Mouse (Mus musculus) limb, embryonic 11.5 days (tissue): Measurements from ENCODE around the gene Tmeff2. TPM values are rescaled to one million over a fixed set of nuclear protein-coding genes. Genes with fewer than 3 reads are reported as not detected.

Experiments used
- ATAC-seq: fragments of 200-750 bp; cut with Nextera tagmentation; 2 replicates; pipeline ENCODE4 v1.8.0; 2017; ENCODE audit warnings: low read depth; ENCODE audit not compliant: insufficient number of reproducible peaks, low FRiP score, low TSS enrichment
- DNase-seq: peaks from one replicate; pipeline ENCODE4 v3.0.0-alpha.2; 2015; ENCODE audit warnings: low spot score
- H3K27ac ChIP-seq: fragments of 300-500 bp; sonication (generic); replicated peaks from 2 replicates; pipeline ENCODE4 v1.5.1; 2014; ENCODE audit warnings: low read depth, mild to moderate bottlenecking, low read length
- H3K27me3 ChIP-seq: fragments of 300-500 bp; sonication (generic); 2 replicates; pipeline ENCODE4 v1.6.1; 2014; ENCODE audit warnings: mild to moderate bottlenecking, low read length, mixed read lengths; ENCODE audit not compliant: control insufficient read depth, insufficient read depth
- H3K36me3 ChIP-seq: fragments of 300-500 bp; sonication (generic); 2 replicates; pipeline ENCODE4 v1.6.1; 2014; ENCODE audit warnings: mild to moderate bottlenecking, low read length, moderate library complexity, mixed read lengths; ENCODE audit not compliant: control insufficient read depth, insufficient read depth
- H3K4me1 ChIP-seq: fragments of 300-500 bp; sonication (generic); 2 replicates; pipeline ENCODE4 v1.6.1; 2014; ENCODE audit warnings: low read length, mixed read lengths; ENCODE audit not compliant: control insufficient read depth, insufficient read depth
- H3K4me2 ChIP-seq: fragments of 300-500 bp; sonication (generic); 2 replicates; pipeline ENCODE4 v1.6.1; 2014; ENCODE audit warnings: low read depth, mild to moderate bottlenecking, moderate library complexity; ENCODE audit not compliant: severe bottlenecking
- H3K4me3 ChIP-seq: fragments of 300-500 bp; sonication (generic); 2 replicates; pipeline ENCODE4 v1.5.1; 2014; ENCODE audit warnings: low read depth, low read length
- H3K9ac ChIP-seq: fragments of 300-500 bp; sonication (generic); 2 replicates; pipeline ENCODE4 v1.6.1; 2014; ENCODE audit warnings: mild to moderate bottlenecking, low read length
- H3K9me3 ChIP-seq: fragments of 300-500 bp; sonication (generic); 2 replicates; pipeline ENCODE4 v1.6.1; 2016; ENCODE audit warnings: low read length; ENCODE audit not compliant: control insufficient read depth
- WGBS: fragments of 180-500 bp; shearing (Covaris S2); extraction: QIAGEN DNeasy Blood & Tissue Kit; methylation state at CpG from one replicate; pipeline ENCODE4 v1.1.7; 2014; 5-methylcytosine and 5-hydroxymethylcytosine counted together
- polyA plus RNA-seq: library from polyadenylated mRNA; unstranded; fragments of >200 nt; fragmentation: Nextera tagmentation; extraction: Ambion mirVana; gene quantifications from 2 replicates; pipeline ENCODE4 v1.2.1, GENCODE M21; 2014

Gene Tmeff2
- polyA plus RNA-seq, 1 experiment from 2014 or later = 3.5 TPM

DNA sequence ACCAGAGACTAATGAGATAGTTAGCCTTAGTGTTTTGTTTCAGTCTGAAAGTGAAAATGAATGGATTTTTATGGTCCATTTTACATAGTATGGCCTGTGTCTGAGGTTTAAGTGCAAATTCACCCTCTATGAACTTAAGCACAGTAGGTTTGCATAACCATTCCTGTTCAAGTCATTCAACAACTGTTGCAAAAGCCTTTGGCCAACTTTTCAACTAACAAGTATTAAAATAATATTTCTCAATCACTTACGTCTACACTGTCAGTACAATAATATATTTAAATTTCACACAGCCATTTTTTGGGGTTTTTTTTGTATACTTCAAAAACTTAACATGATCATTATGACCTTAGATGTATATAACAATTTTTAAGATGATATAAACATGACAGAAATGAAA is 240.9 kb downstream of the Tmeff2 start:
- Histone ChIP-seq H3K9ac (no peak overlapping the region), H3K27me3 (no peaks in the 10 kb centered on the region), H3K4me2 (no peak overlapping the region), H3K36me3 (no peaks in the 10 kb centered on the region), H3K4me1 (peaks cover 3% of the 10 kb centered on the region; the same call in 1 of the 2 replicates), H3K4me3 (no peak overlapping the region), H3K9me3 (no peaks in the 10 kb centered on the region), H3K27ac (no peak overlapping the region)
- DNase-seq (no peak), ATAC-seq (no peak)
- WGBS = 91% methylated on average over 1 of the region's 1 CpGs

DNA sequence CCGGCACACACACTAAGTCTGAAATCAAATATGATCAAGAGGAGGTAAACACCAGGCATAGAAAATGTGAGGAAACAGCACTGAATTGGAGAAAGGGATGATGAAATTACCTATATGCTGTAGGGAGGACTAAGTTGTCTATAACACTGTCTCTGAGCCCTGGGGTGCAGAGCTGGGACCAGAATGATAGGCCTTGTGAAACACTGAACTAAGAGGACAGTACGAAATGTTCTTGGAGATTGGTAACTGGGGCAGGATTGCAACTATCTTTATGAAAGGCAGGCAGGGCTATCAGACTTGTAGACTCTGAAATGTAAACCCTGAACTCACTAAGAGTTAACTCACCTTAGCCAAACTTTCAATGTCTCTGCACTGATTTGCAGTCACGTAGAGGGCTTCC is 242.3 kb downstream of the Tmeff2 start:
- no peak for ATAC-seq
- H3K27ac ChIP-seq = no peak overlapping the region
- H3K9ac ChIP-seq = no peak overlapping the region
- no peaks in the 10 kb centered on the region for H3K9me3 ChIP-seq
- DNase-seq = no peak
- H3K36me3 ChIP-seq = no peaks in the 10 kb centered on the region
- H3K4me1 ChIP-seq = peaks cover 3% of the 10 kb centered on the region; the same call in 1 of the 2 replicates
- H3K4me3 ChIP-seq = no peak overlapping the region
- no peaks in the 10 kb centered on the region for H3K27me3 ChIP-seq
- H3K4me2 ChIP-seq = no peak overlapping the region
- WGBS = 87% methylated on average over 3 of the region's 3 CpGs

- H3K9ac ChIP-seq = no peak overlapping the region
- WGBS = 86% methylated on average over 4 of the region's 4 CpGs
- ATAC-seq (no peak), DNase-seq (no peak)
- H3K4me2 ChIP-seq = no peak overlapping the region
- no peaks in the 10 kb centered on the region for H3K4me1 ChIP-seq
- no peaks in the 10 kb centered on the region for H3K27me3 ChIP-seq
- H3K36me3 ChIP-seq = no peaks in the 10 kb centered on the region
- H3K9me3 ChIP-seq = no peaks in the 10 kb centered on the region
- H3K4me3 ChIP-seq = no peak overlapping the region
- no peak overlapping the region for H3K27ac ChIP-seq
These were observed 245.2 kb downstream of the Tmeff2 start for GRCm38 (mm10) chr1:51145693-51146092.

GRCm38 (mm10) chr1:51148481-51149137 is 248.2 kb downstream of the Tmeff2 start:
- no peak for DNase-seq
- Histone ChIP-seq H3K9me3 (no peaks in the 10 kb centered on the region), H3K4me2 (no peak overlapping the region), H3K36me3 (no peaks in the 10 kb centered on the region), H3K9ac (no peak overlapping the region), H3K4me3 (no peak overlapping the region), H3K27ac (no peak overlapping the region), H3K4me1 (no peaks in the 10 kb centered on the region), H3K27me3 (no peaks in the 10 kb centered on the region)
- no peak for ATAC-seq
- WGBS = 63% methylated on average over 9 of the region's 9 CpGs

DNA sequence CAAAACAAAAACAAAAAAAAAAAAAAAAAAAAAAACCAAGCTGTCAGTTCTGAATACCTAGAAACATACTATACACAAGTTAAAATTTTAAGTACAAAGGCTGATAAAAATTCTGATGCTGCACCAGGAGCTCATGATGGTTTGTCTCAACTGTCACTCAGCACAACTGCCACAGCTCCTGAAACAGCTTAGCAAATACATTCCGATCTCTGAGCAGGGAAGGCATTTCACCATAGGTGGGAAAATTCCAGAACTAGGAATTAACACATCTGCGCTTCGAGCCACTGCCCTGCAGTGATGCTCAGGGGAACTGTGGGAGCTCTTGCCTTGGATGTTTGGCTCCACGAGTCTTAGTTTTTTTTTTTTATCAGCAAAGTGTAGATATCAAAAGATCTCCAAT is 249.0 kb downstream of the Tmeff2 start:
- DNase-seq (no peak), ATAC-seq (no peak)
- no peak overlapping the region for H3K27ac ChIP-seq
- no peak overlapping the region for H3K9ac ChIP-seq
- H3K4me2 ChIP-seq = no peak overlapping the region
- H3K27me3 ChIP-seq = no peaks in the 10 kb centered on the region
- WGBS = 65% methylated on average over 4 of the region's 4 CpGs
- H3K36me3 ChIP-seq = no peaks in the 10 kb centered on the region
- no peaks in the 10 kb centered on the region for H3K4me1 ChIP-seq
- no peaks in the 10 kb centered on the region for H3K9me3 ChIP-seq
- no peak overlapping the region for H3K4me3 ChIP-seq

- Histone ChIP-seq H3K4me3 (no peak overlapping the region), H3K4me2 (no peak overlapping the region), H3K36me3 (no peaks in the 10 kb centered on the region), H3K27me3 (no peaks in the 10 kb centered on the region), H3K27ac (no peak overlapping the region), H3K9ac (no peak overlapping the region), H3K4me1 (no peaks in the 10 kb centered on the region), H3K9me3 (no peaks in the 10 kb centered on the region)
- DNase-seq (no peak), ATAC-seq (no peak)
- 85% methylated on average over 1 of the region's 1 CpGs for WGBS
These were observed 249.4 kb downstream of the Tmeff2 start for GRCm38 (mm10) chr1:51149890-51150289.

GRCm38 (mm10) chr1:51152017-51152416 is 251.6 kb downstream of the Tmeff2 start:
- Histone ChIP-seq H3K27me3 (no peaks in the 10 kb centered on the region), H3K9me3 (no peaks in the 10 kb centered on the region), H3K4me2 (no peak overlapping the region), H3K9ac (no peak overlapping the region), H3K36me3 (no peaks in the 10 kb centered on the region), H3K4me3 (no peak overlapping the region), H3K4me1 (no peaks in the 10 kb centered on the region), H3K27ac (no peak overlapping the region)
- ATAC-seq (no peak), DNase-seq (no peak)
- WGBS = 43% methylated on average over 2 of the region's 2 CpGs

DNA sequence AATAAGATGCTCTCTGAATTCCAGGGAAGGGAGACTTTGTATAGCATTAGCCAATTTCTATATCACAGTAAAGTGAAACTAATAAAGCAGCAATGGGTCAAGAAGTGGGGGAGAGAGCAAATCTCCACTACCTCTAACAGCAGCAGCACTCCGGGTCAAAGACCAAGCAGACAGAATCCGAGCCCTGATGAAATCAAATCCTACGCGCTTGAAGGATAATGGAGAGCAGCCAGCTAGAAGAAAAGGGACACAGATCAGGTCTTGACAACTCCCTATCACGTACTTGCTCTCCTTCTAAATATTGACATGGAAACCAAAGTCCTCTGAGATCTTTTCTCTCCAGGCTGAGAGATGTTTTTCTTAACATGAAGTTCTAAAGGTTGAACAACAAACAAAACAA is 252.4 kb downstream of the Tmeff2 start:
- Histone ChIP-seq H3K27ac (no peak overlapping the region), H3K4me2 (no peak overlapping the region), H3K27me3 (no peaks in the 10 kb centered on the region), H3K4me1 (no peaks in the 10 kb centered on the region), H3K9ac (no peak overlapping the region), H3K4me3 (no peak overlapping the region), H3K36me3 (no peaks in the 10 kb centered on the region), H3K9me3 (no peaks in the 10 kb centered on the region)
- ATAC-seq (no peak), DNase-seq (no peak)
- 57% methylated on average over 5 of the region's 5 CpGs for WGBS

GRCm38 (mm10) chr1:51184276-51184675 is 283.8 kb downstream of the Tmeff2 start:
- Histone ChIP-seq H3K36me3 (no peaks in the 10 kb centered on the region), H3K4me3 (no peak overlapping the region), H3K4me2 (no peak overlapping the region), H3K9ac (no peak overlapping the region), H3K9me3 (no peaks in the 10 kb centered on the region), H3K27ac (no peak overlapping the region), H3K4me1 (no peaks in the 10 kb centered on the region), H3K27me3 (no peaks in the 10 kb centered on the region)
- WGBS = 80% methylated on average over 2 of the region's 2 CpGs
- DNase-seq (no peak), ATAC-seq (no peak)
